14 mouse cellular contexts compared by ENCODE assay signal in genomic region chr4:43726228-43726993, GRCm38 (mm10). TPM values are rescaled to one million over a fixed set of nuclear protein-coding genes. Genes with fewer than 3 reads are reported as not detected.
DNase-seq lines count a peak whose midpoint lies in the region; ATAC-seq and TF ChIP-seq lines count a peak whose summit lies in the region.
"Had no signal": no experiment of that assay in that cellular context is flagged by ENCODE, and none has a peak within 500 bp of the region (broad histone marks: within the 10 kb centered on the region; RNA-seq: fewer than 3 reads in every experiment).

No protein-coding gene starts in this region.

- peak overlapping the region; percentile 5 for H3ac ChIP-seq in C2C12 (ENCODE audit: control insufficient read depth, insufficient read length, low read depth)

- WGBS in kidney, embryonic 14.5 days: 68% methylated on average over 12 of the region's 12 CpGs
- 65% methylated on average over 12 of the region's 12 CpGs for WGBS in limb, embryonic 15.5 days
- 74% methylated on average over 12 of the region's 12 CpGs for WGBS in midbrain, embryonic 16.5 days

- H3K9ac ChIP-seq in kidney, embryonic 14.5 days (ENCODE audit: low read depth, low read length): no peak overlapping the region
- 0 out of 2 replicates have a peak overlapping the region, but pooled peaks have one; percentile 7 for H3K9ac ChIP-seq in limb, embryonic 15.5 days
- H3K9ac ChIP-seq in midbrain, embryonic 16.5 days (ENCODE audit: low read depth, low read length): no peak overlapping the region
- H3K9ac ChIP-seq: forebrain, postnatal 0 days; midbrain, embryonic 15.5 days had no signal

- no peak overlapping the region for H3K27ac ChIP-seq in kidney, embryonic 14.5 days (ENCODE audit: low read depth, low read length)
- peak overlapping the region; percentile 64 for H3K27ac ChIP-seq in limb, embryonic 15.5 days
- H3K27ac ChIP-seq in midbrain, embryonic 16.5 days (ENCODE audit: low read length): no peak overlapping the region
- H3K27ac ChIP-seq: midbrain, embryonic 15.5 days had no signal

- no peaks in the 10 kb centered on the region for H3K79me3 ChIP-seq in C2C12 (ENCODE audit: low read depth)

- ATAC-seq in kidney, embryonic 14.5 days (ENCODE audit: low FRiP score, low TSS enrichment): no peak
- no peak for ATAC-seq in limb, embryonic 15.5 days (ENCODE audit: insufficient number of reproducible peaks, low FRiP score, low TSS enrichment, low read depth)
- ATAC-seq in midbrain, embryonic 16.5 days: no peak
- ATAC-seq: forebrain, postnatal 0 days; midbrain, embryonic 15.5 days had no signal

- H3K36me3 ChIP-seq in kidney, embryonic 14.5 days (ENCODE audit: control insufficient read depth, insufficient read depth, low read length): no peaks in the 10 kb centered on the region
- H3K36me3 ChIP-seq in C2C12 (ENCODE audit: control insufficient read depth, insufficient read depth): no peaks in the 10 kb centered on the region
- H3K36me3 ChIP-seq in limb, embryonic 15.5 days: no peaks in the 10 kb centered on the region
- H3K36me3 ChIP-seq in midbrain, embryonic 16.5 days (ENCODE audit: control insufficient read depth, insufficient read depth, low read length): no peaks in the 10 kb centered on the region
- H3K36me3 ChIP-seq: midbrain, embryonic 15.5 days had no signal

- no peak overlapping the region for H3K4me2 ChIP-seq in kidney, embryonic 14.5 days (replicated peaks; ENCODE audit: low read depth, low read length)
- no peak overlapping the region for H3K4me2 ChIP-seq in limb, embryonic 15.5 days
- no peak overlapping the region for H3K4me2 ChIP-seq in midbrain, embryonic 16.5 days (ENCODE audit: low read length)
- H3K4me2 ChIP-seq: midbrain, embryonic 15.5 days had no signal

- no peak for TF ChIP-seq CTCF in C2C12 (IDR thresholded peaks at IDR 0.05; ENCODE audit: control insufficient read depth, insufficient read depth, insufficient read length)

- no peaks in the 10 kb centered on the region for H3K79me2 ChIP-seq in C2C12 (ENCODE audit: control insufficient read depth, insufficient read depth)

- H3K27me3 ChIP-seq in kidney, embryonic 14.5 days (ENCODE audit: control insufficient read depth, insufficient read depth, low read length): no peaks in the 10 kb centered on the region
- no peaks in the 10 kb centered on the region for H3K27me3 ChIP-seq in C2C12 (ENCODE audit: control insufficient read depth, insufficient read depth, insufficient read length)
- no peaks in the 10 kb centered on the region for H3K27me3 ChIP-seq in limb, embryonic 15.5 days
- no peaks in the 10 kb centered on the region for H3K27me3 ChIP-seq in midbrain, embryonic 16.5 days (ENCODE audit: control insufficient read depth, insufficient read depth, low read depth, low read length)
- H3K27me3 ChIP-seq: midbrain, embryonic 15.5 days had no signal

- peaks cover 11% of the 10 kb centered on the region; the same call in 1 of the 2 replicates for H3K4me1 ChIP-seq in kidney, embryonic 14.5 days (ENCODE audit: control insufficient read depth, insufficient read depth, low read length)
- peaks cover 51% of the 10 kb centered on the region for H3K4me1 ChIP-seq in limb, embryonic 15.5 days
- no peaks in the 10 kb centered on the region for H3K4me1 ChIP-seq in midbrain, embryonic 16.5 days (ENCODE audit: control insufficient read depth, insufficient read depth, low read length)
- H3K4me1 ChIP-seq: midbrain, embryonic 15.5 days had no signal

- no peaks in the 10 kb centered on the region for H3K9me3 ChIP-seq in kidney, embryonic 14.5 days (ENCODE audit: control insufficient read depth, low read length)
- no peaks in the 10 kb centered on the region for H3K9me3 ChIP-seq in limb, embryonic 15.5 days
- no peaks in the 10 kb centered on the region for H3K9me3 ChIP-seq in midbrain, embryonic 16.5 days (replicated peaks; ENCODE audit: control insufficient read depth, low read length, poor library complexity, severe bottlenecking)
- H3K9me3 ChIP-seq: midbrain, embryonic 15.5 days had no signal

- no peak overlapping the region for H3K4me3 ChIP-seq in kidney, embryonic 14.5 days (ENCODE audit: low read length)
- no peak overlapping the region for H3K4me3 ChIP-seq in C2C12 (ENCODE audit: insufficient read depth, poor library complexity, severe bottlenecking)
- H3K4me3 ChIP-seq in limb, embryonic 15.5 days: no peak overlapping the region
- H3K4me3 ChIP-seq in midbrain, embryonic 16.5 days (ENCODE audit: low read depth, low read length): no peak overlapping the region
- H3K4me3 ChIP-seq: midbrain, embryonic 15.5 days had no signal

- DNase-seq in kidney, adult 9 months: peak; percentile 52
- DNase-seq in 416B (ENCODE audit: low read depth): peak; percentile 18
- no peak for DNase-seq in layer of hippocampus, adult 11-12 months (ENCODE audit: low spot score)
- DNase-seq: cerebellum, adult 11 months; forebrain, postnatal 0 days had no signal

TF ChIP-seq in C2C12, 6 proteins besides CTCF, POLR2A, EP300 and RAD21:
- TF ChIP-seq MAX (IDR thresholded peaks at IDR 0.05) (no peak), CEBPB (IDR thresholded peaks at IDR 0.05; ENCODE audit: low read depth) (no peak), MYOD1 (IDR thresholded peaks at IDR 0.05; ENCODE audit: control insufficient read depth, insufficient read length, low read depth) (no peak), MYOG (IDR thresholded peaks at IDR 0.05; ENCODE audit: control insufficient read depth, extremely low read depth, insufficient read length) (no peak), FOSL1 (IDR thresholded peaks at IDR 0.05; ENCODE audit: insufficient read depth, low read length, poor library complexity, severe bottlenecking) (no peak), USF1 (IDR thresholded peaks at IDR 0.05; ENCODE audit: low read depth) (no peak)

RNA-seq across cellular contexts. Expression of gene Hrct1, which starts 0.6 kb away (rescaled TPM):
- polyA plus RNA-seq in kidney, embryonic 14.5 days (2014; fragmentation: Nextera tagmentation; extraction: Ambion mirVana): 0.40 and 1.0 TPM in 2 replicates
- 5.0 TPM for polyA plus RNA-seq in C2C12 (2012; fragmentation: generic; extraction: Trizol)
- 1.6 and 1.7 TPM in 2 replicates for polyA plus RNA-seq in limb, embryonic 15.5 days (2015; fragmentation: Nextera tagmentation; extraction: Ambion mirVana)
- 0.29 and 0.34 TPM in 2 replicates for polyA plus RNA-seq in midbrain, embryonic 16.5 days (2015; fragmentation: Nextera tagmentation; extraction: Ambion mirVana)

RNA-seq across cellular contexts. Expression of gene Spaar, which starts 3.4 kb away (rescaled TPM):
- 0.04 and 0.14 TPM in 2 replicates for polyA plus RNA-seq in kidney, embryonic 14.5 days (2014; fragmentation: Nextera tagmentation; extraction: Ambion mirVana)
- polyA plus RNA-seq in C2C12 (2012; fragmentation: generic; extraction: Trizol): 0.11 TPM
- 0.52 and 0.53 TPM in 2 replicates for polyA plus RNA-seq in limb, embryonic 15.5 days (2015; fragmentation: Nextera tagmentation; extraction: Ambion mirVana)
- 0.15 TPM in 1 of 2 replicates, not detected in the other for polyA plus RNA-seq in midbrain, embryonic 16.5 days (2015; fragmentation: Nextera tagmentation; extraction: Ambion mirVana)
- polyA plus RNA-seq: midbrain, embryonic 15.5 days; neural tube, embryonic 14.5 days had no signal

RNA-seq across cellular contexts. Expression of gene Olfr71, which starts 16.4 kb away (rescaled TPM):
- polyA plus RNA-seq in kidney, embryonic 14.5 days (2014; fragmentation: Nextera tagmentation; extraction: Ambion mirVana): not detected in 2 replicates
- not detected for polyA plus RNA-seq in C2C12 (2012; fragmentation: generic; extraction: Trizol)
- polyA plus RNA-seq in limb, embryonic 15.5 days (2015; fragmentation: Nextera tagmentation; extraction: Ambion mirVana): not detected in 2 replicates
- 0.06 TPM in 1 of 2 replicates, not detected in the other for polyA plus RNA-seq in midbrain, embryonic 16.5 days (2015; fragmentation: Nextera tagmentation; extraction: Ambion mirVana)
- polyA plus RNA-seq: forebrain, postnatal 0 days; large intestine, adult 2 months; liver, embryonic 16.5 days; midbrain, embryonic 15.5 days; neural tube, embryonic 14.5 days; urinary bladder, adult 2 months had no signal

RNA-seq across cellular contexts. Expression of gene Olfr70, which starts 25.8 kb away (rescaled TPM):
- polyA plus RNA-seq in kidney, embryonic 14.5 days (2014; fragmentation: Nextera tagmentation; extraction: Ambion mirVana): not detected in 2 replicates
- polyA plus RNA-seq in C2C12 (2012; fragmentation: generic; extraction: Trizol): not detected
- polyA plus RNA-seq in limb, embryonic 15.5 days (2015; fragmentation: Nextera tagmentation; extraction: Ambion mirVana): not detected in 2 replicates
- polyA plus RNA-seq in midbrain, embryonic 16.5 days (2015; fragmentation: Nextera tagmentation; extraction: Ambion mirVana): not detected in 2 replicates
- polyA plus RNA-seq: forebrain, postnatal 0 days; large intestine, adult 2 months; liver, embryonic 16.5 days; midbrain, embryonic 15.5 days; neural tube, embryonic 14.5 days; urinary bladder, adult 2 months had no signal

RNA-seq across cellular contexts. Expression of gene Olfr159, which starts 44.4 kb away (rescaled TPM):
- polyA plus RNA-seq in kidney, embryonic 14.5 days (2014; fragmentation: Nextera tagmentation; extraction: Ambion mirVana): not detected in 2 replicates
- polyA plus RNA-seq in C2C12 (2012; fragmentation: generic; extraction: Trizol): not detected
- not detected in 2 replicates for polyA plus RNA-seq in limb, embryonic 15.5 days (2015; fragmentation: Nextera tagmentation; extraction: Ambion mirVana)
- not detected in 2 replicates for polyA plus RNA-seq in midbrain, embryonic 16.5 days (2015; fragmentation: Nextera tagmentation; extraction: Ambion mirVana)
- polyA plus RNA-seq: forebrain, postnatal 0 days; large intestine, adult 2 months; liver, embryonic 16.5 days; midbrain, embryonic 15.5 days; neural tube, embryonic 14.5 days; urinary bladder, adult 2 months had no signal
